In genomic region chr4:131216361-131216760, GRCm38 (mm10) we compare ENCODE assay signal across 32 mouse cellular contexts.
DNase-seq lines count a peak whose midpoint lies in the region; ATAC-seq and TF ChIP-seq lines count a peak whose summit lies in the region.
"Had no signal": no experiment of that assay in that cellular context is flagged by ENCODE, and none has a peak within 500 bp of the region (broad histone marks: within the 10 kb centered on the region; RNA-seq: fewer than 3 reads in every experiment).

No protein-coding gene starts in this region.

- 84% methylated on average over 3 of the region's 3 CpGs for WGBS in hindbrain, embryonic 13.5 days

- H3K27me3 ChIP-seq in hindbrain, embryonic 13.5 days = 0 out of 2 replicates have a peak, but pooled peaks cover 4% of the 10 kb centered on the region
- H3K27me3 ChIP-seq: hindbrain, embryonic 12.5 days; kidney, embryonic 15.5 days; limb, embryonic 13.5 days; lung, embryonic 15.5 days; neural tube, embryonic 12.5 days had no signal

- peak; percentile 74 for DNase-seq in cerebellum, adult 11 months
- DNase-seq in ES-E14 (ENCODE audit: low read depth, low spot score) = no peak
- peak; percentile 73 for DNase-seq in cerebellum, adult 8-10 months
- peak; percentile 66 to 70 for DNase-seq in cerebellum, postnatal 25 days
- no peak for DNase-seq in adrenal gland, adult (ENCODE audit: inconsistent age in 2 of 2, low spot score in 1 of 2)
- no peak for DNase-seq in gastrocnemius, adult 2 months
- DNase-seq: adrenal gland, postnatal 10 days; forebrain, postnatal 0 days; gastrocnemius, postnatal 10 days; heart, postnatal 36 days; lung, postnatal 36 days; right cerebral cortex, adult 18-20 months; right cerebral cortex, postnatal 4 days; thymus, adult 18-20 months; thymus, postnatal 25 days had no signal

- intact Hi-C loops in gastrocnemius, adult 2 months (cut with DNase I) = no loop called here

- no peaks in the 10 kb centered on the region for H3K4me1 ChIP-seq in ES-E14 (ENCODE audit: control insufficient read depth in 2 of 2, insufficient read depth in 2 of 2, low read length in 2 of 2, poor library complexity in 1 of 2)
- 0 out of 2 replicates have a peak, but pooled peaks cover 5% of the 10 kb centered on the region for H3K4me1 ChIP-seq in hindbrain, embryonic 13.5 days (replicated peaks)
- H3K4me1 ChIP-seq: neural tube, embryonic 12.5 days had no signal

- H3K9me3 ChIP-seq in ES-E14 (ENCODE audit: control insufficient read depth, insufficient read depth, low read depth, low read length) = no peaks in the 10 kb centered on the region
- H3K9me3 ChIP-seq in hindbrain, embryonic 13.5 days = no peaks in the 10 kb centered on the region
- H3K9me3 ChIP-seq: hindbrain, embryonic 12.5 days; kidney, embryonic 15.5 days; limb, embryonic 13.5 days; lung, embryonic 15.5 days had no signal

- no peak overlapping the region for H3K4me3 ChIP-seq in ES-E14 (ENCODE audit: insufficient read depth in 1 of 2, low read depth in 1 of 2, low read length in 2 of 2, poor library complexity in 1 of 2, severe bottlenecking in 1 of 2)
- H3K4me3 ChIP-seq in hindbrain, embryonic 13.5 days = no peak overlapping the region
- H3K4me3 ChIP-seq in gastrocnemius, adult 2 months = no peak overlapping the region
- H3K4me3 ChIP-seq: erythroblast, embryonic 14.5 days; hindbrain, embryonic 12.5 days; kidney, embryonic 15.5 days; layer of hippocampus, adult 2 months; left cerebral cortex, adult 2 months; limb, embryonic 13.5 days; lung, embryonic 15.5 days; neural tube, embryonic 12.5 days had no signal

- no peak for ATAC-seq in cerebellum, adult (ENCODE audit: insufficient number of reproducible peaks, low FRiP score, low TSS enrichment)
- ATAC-seq in hindbrain, embryonic 13.5 days (ENCODE audit: low FRiP score) = no peak
- ATAC-seq: activated CD4-positive, CD25-positive, alpha-beta regulatory T cell, adult 4 months; forebrain, postnatal 0 days; intestine, postnatal 0 days; midbrain, embryonic 16.5 days had no signal

- no peaks in the 10 kb centered on the region for H3K36me3 ChIP-seq in ES-E14 (ENCODE audit: control insufficient read depth, insufficient read depth, low read length, poor library complexity, severe bottlenecking)
- H3K36me3 ChIP-seq in hindbrain, embryonic 13.5 days = no peaks in the 10 kb centered on the region
- H3K36me3 ChIP-seq: hindbrain, embryonic 12.5 days; kidney, embryonic 15.5 days; limb, embryonic 13.5 days; lung, embryonic 15.5 days; neural tube, embryonic 12.5 days had no signal

- no peak for TF ChIP-seq CTCF in gastrocnemius, adult 2 months (IDR thresholded peaks at IDR 0.05)

- in situ Hi-C loops in ES-E14 (cut with MboI; ENCODE audit: low sequenced_read_pairs in 2 of 2, unreplicated experiment in 2 of 2) = no loop called here

- no peak overlapping the region for H3K4me2 ChIP-seq in hindbrain, embryonic 13.5 days
- H3K4me2 ChIP-seq: heart, embryonic 11.5 days; hindbrain, embryonic 12.5 days; kidney, embryonic 15.5 days; limb, embryonic 13.5 days; liver, embryonic 11.5 days; lung, embryonic 15.5 days; midbrain, embryonic 11.5 days; neural tube, embryonic 12.5 days had no signal

- no peak overlapping the region for H3K27ac ChIP-seq in ES-E14 (ENCODE audit: insufficient read depth, low read depth, low read length, poor library complexity, severe bottlenecking)
- H3K27ac ChIP-seq in hindbrain, embryonic 13.5 days = no peak overlapping the region
- H3K27ac ChIP-seq in gastrocnemius, adult 2 months = no peak overlapping the region
- H3K27ac ChIP-seq: hindbrain, embryonic 12.5 days; kidney, embryonic 15.5 days; layer of hippocampus, adult 2 months; left cerebral cortex, adult 2 months; limb, embryonic 13.5 days; neural tube, embryonic 12.5 days; stomach, postnatal 0 days had no signal

- H3K9ac ChIP-seq in ES-E14 (ENCODE audit: insufficient read depth, low read depth, low read length, poor library complexity, severe bottlenecking) = no peak overlapping the region
- H3K9ac ChIP-seq in hindbrain, embryonic 13.5 days = no peak overlapping the region
- H3K9ac ChIP-seq: forebrain, postnatal 0 days; hindbrain, embryonic 12.5 days; kidney, embryonic 15.5 days; limb, embryonic 13.5 days; lung, embryonic 15.5 days; neural tube, embryonic 12.5 days had no signal

TF ChIP-seq in ES-E14, 5 proteins besides CTCF, POLR2A, EP300 and RAD21:
- TF ChIP-seq CHD2 (IDR thresholded peaks at IDR 0.05; ENCODE audit: low read depth, low read length) = no peak
- peak; percentile 82 for TF ChIP-seq MAFK (IDR thresholded peaks at IDR 0.05; ENCODE audit: insufficient read depth, low read depth, low read length)
TF ChIP-seq in ES-E14: peak in this region for 1.

Comparison
In these comparisons a context has a peak if more than half of its experiments do, and no peak if none do; other contexts are left out.
1. DNase-seq: peak in cerebellum, adult 11 months (single experiment), cerebellum, adult 8-10 months (single experiment) and cerebellum, postnatal 25 days (2 of 2); none in ES-E14 (single experiment), adrenal gland, adult (0 of 2) and gastrocnemius, adult 2 months (single experiment).